Mouse (Mus musculus) neural tube, embryonic 15.5 days (tissue): ENCODE results near the gene Ccnl1. TPM values are rescaled to one million over a fixed set of nuclear protein-coding genes. Genes with fewer than 3 reads are reported as not detected.

Source experiments
- ATAC-seq: fragments of 200-750 bp; cut with Nextera tagmentation; 2 replicates; pipeline ENCODE4 v1.8.0; 2017; ENCODE audit warnings: mild to moderate bottlenecking, moderate TSS enrichment, moderate library complexity; ENCODE audit not compliant: low FRiP score
- H3K27ac ChIP-seq: fragments of 300-500 bp; sonication (generic); replicated peaks from 2 replicates; pipeline ENCODE4 v1.5.1; 2015; ENCODE audit warnings: mild to moderate bottlenecking, inconsistent platforms
- H3K27me3 ChIP-seq: fragments of 300-500 bp; sonication (generic); replicated peaks from 2 replicates; pipeline ENCODE4 v1.6.1; 2015; ENCODE audit warnings: inconsistent platforms
- H3K36me3 ChIP-seq: fragments of 300-500 bp; sonication (generic); 2 replicates; pipeline ENCODE4 v1.6.1; 2015; ENCODE audit warnings: inconsistent platforms
- H3K4me1 ChIP-seq: fragments of 300-500 bp; sonication (generic); 2 replicates; pipeline ENCODE4 v1.6.1; 2015; ENCODE audit warnings: inconsistent platforms
- H3K4me2 ChIP-seq: fragments of 300-500 bp; sonication (generic); 2 replicates; pipeline ENCODE4 v1.6.1; 2015; ENCODE audit warnings: inconsistent platforms, mild to moderate bottlenecking, moderate library complexity
- H3K4me3 ChIP-seq: fragments of 300-500 bp; sonication (generic); replicated peaks from 2 replicates; pipeline ENCODE4 v1.5.1; 2015; ENCODE audit warnings: mild to moderate bottlenecking, inconsistent platforms
- H3K9ac ChIP-seq: fragments of 300-500 bp; sonication (generic); replicated peaks from 2 replicates; pipeline ENCODE4 v1.6.1; 2015; ENCODE audit warnings: mild to moderate bottlenecking, inconsistent platforms
- H3K9me3 ChIP-seq: fragments of 300-500 bp; sonication (generic); replicated peaks from 2 replicates; pipeline ENCODE4 v1.6.1; 2016; ENCODE audit warnings: inconsistent platforms
- WGBS: fragments of 180-500 bp; shearing (Covaris S2); methylation state at CpG from one replicate; pipeline ENCODE4 v1.1.7; 2015; ENCODE audit warnings: mixed read lengths; 5-methylcytosine and 5-hydroxymethylcytosine counted together
- polyA plus RNA-seq: library from polyadenylated mRNA; unstranded; fragments of >200 nt; fragmentation: Nextera tagmentation; extraction: Ambion mirVana; gene quantifications from 2 replicates; pipeline ENCODE4 v1.2.1, GENCODE M21; 2015

The Ccnl1 gene
- polyA plus RNA-seq, 1 experiment from 2014 or later, result 63.4 TPM

DNA sequence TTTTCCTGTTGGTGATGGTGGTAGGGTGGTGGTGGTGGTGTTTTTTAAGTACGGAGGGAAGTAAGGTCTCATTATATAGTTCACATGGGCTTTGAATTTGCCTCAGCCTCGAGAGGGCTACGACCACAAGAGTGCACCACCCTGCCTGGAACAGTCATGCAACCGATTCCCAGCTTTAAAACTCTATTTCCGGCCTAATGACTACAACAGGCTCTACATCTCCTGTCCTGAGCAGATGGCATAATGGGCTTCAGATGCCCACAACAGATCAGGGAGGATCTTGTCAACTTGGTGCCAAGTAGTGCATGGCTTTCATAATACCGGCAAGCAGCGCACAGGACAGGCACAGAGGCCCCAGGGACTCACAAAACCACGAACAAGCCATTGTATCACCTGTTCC is 27.4 kb downstream of the Ccnl1 start:
- Histone ChIP-seq H3K9me3 (no peaks in the 10 kb centered on the region), H3K36me3 (no peaks in the 10 kb centered on the region), H3K9ac (no peak overlapping the region), H3K27ac (no peak overlapping the region), H3K4me1 (peaks cover 15% of the 10 kb centered on the region), H3K4me2 (no peak overlapping the region), H3K27me3 (no peaks in the 10 kb centered on the region), H3K4me3 (no peak overlapping the region)
- WGBS, result 48% methylated on average over 8 of the region's 8 CpGs
- ATAC-seq, result no peak

DNA sequence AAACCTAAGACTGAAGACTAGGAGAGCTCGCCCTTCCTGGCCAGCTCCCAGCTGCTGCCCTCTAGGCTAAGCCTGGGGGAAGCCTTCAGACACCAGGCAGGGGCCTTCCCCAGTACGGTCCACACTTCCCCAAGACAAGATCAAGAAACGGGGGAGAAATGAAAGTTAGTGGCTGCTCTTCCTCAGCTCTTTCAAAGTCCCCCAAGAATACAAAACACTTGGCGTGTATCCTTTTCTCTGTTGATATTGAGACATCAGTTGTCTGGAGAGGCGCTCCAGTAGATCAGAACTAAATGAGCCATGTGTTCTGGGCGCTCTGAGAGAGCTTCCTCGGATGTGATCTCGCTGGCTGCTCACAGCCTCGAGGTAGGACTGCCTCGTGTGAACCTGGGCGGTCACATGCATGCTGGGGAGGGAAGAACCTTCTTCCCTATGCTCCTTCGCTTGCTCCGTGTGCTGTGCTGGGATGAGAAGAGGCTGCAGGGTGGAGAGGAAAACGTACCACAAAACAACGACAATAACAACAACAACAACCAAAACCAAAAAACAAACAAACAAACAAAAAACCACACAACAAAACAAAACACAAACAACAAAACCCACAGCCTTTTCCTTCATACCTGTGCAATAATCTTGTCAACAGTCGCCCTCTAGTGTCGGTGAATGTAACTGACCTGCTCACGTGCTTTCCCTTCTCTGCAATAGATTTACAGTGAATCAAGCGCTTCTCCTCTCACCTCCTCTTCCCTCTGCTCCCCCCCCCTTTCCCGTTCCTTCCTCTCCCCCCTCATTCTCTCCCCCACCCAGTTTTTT is 28.0 kb downstream of the Ccnl1 start:
- no peak overlapping the region for H3K27ac ChIP-seq
- peak overlapping the region; percentile 44 for H3K4me2 ChIP-seq
- peak; percentile 66; the same call in 1 of the 2 replicates for ATAC-seq
- no peaks in the 10 kb centered on the region for H3K27me3 ChIP-seq
- no peak overlapping the region for H3K9ac ChIP-seq
- no peak overlapping the region; the same call in 1 of the 2 replicates for H3K4me3 ChIP-seq
- H3K9me3 ChIP-seq, result no peaks in the 10 kb centered on the region
- no peaks in the 10 kb centered on the region for H3K36me3 ChIP-seq
- peaks cover 15% of the 10 kb centered on the region for H3K4me1 ChIP-seq
- 26% methylated on average over 20 of the region's 20 CpGs for WGBS

DNA sequence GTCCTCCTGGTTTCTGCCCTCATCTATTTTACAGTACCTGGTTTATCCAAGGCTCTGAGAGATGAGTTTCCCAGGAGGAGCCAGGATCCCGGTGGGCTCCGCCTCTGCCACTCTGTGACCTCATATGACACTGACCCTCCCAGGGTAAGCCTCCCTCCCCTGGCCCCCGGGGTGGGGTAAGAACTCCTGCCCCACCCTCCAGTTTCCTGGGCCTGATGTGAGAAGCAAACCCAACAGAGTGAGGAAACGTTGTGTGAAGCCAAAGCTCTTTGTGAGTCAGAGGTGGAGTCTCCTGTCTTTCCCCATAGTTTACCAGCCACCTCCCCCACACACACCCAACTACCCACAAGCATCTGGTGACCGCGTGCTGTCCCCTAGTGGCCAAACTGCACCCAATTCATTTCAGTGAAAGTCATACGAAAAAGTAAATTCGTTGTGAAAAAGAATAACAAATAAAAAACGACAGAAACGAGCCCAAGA is 28.7 kb downstream of the Ccnl1 start:
- Histone ChIP-seq H3K27ac (no peak overlapping the region), H3K9me3 (no peaks in the 10 kb centered on the region), H3K9ac (no peak overlapping the region), H3K4me1 (peaks cover 15% of the 10 kb centered on the region), H3K4me3 (no peak overlapping the region), H3K4me2 (peak overlapping the region; percentile 44), H3K27me3 (no peaks in the 10 kb centered on the region), H3K36me3 (no peaks in the 10 kb centered on the region)
- 2% methylated on average over 10 of the region's 10 CpGs for WGBS
- peak; percentile 80 for ATAC-seq

DNA sequence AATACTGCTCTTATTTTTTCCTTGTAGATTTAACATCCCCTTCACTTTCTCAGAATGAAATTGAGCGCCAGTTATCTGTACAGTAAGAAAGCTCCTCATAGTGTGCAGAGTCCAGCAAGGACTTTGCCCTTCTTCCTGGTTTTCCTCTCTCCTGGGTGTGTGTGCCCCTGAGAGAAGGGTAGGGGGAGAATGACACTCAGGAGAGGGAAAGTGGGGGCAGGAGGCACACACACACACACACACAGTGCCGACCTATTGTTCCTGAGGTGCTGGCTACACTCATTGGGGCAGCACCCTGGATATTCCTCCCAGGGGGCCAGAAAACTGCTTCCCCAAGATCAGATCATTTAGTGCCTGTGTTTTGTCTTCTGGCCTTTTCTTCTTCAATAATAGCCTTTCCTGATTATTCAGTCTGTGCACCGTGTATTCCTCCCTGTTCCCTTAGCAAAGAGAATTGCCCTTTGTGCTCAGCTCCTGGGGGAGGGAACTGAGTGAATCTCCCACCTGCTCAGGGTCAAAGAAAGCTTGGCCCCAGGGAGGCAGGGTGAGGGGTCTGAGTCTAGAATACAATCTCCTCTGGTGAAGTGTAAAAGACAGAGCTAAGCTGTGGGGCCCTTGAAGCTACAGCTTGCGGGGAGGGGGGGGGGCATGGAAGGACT is 29.3 kb downstream of the Ccnl1 start:
- H3K27ac ChIP-seq, result no peak overlapping the region
- 25% methylated on average over 4 of the region's 4 CpGs for WGBS
- H3K4me1 ChIP-seq, result peaks cover 15% of the 10 kb centered on the region
- no peak overlapping the region for H3K9ac ChIP-seq
- H3K9me3 ChIP-seq, result no peaks in the 10 kb centered on the region
- H3K4me2 ChIP-seq, result peak overlapping the region; percentile 44; the same call in 1 of the 2 replicates
- no peaks in the 10 kb centered on the region for H3K36me3 ChIP-seq
- no peaks in the 10 kb centered on the region for H3K27me3 ChIP-seq
- ATAC-seq, result 0 out of 2 replicates have a peak, but pooled peaks have one; percentile 12
- no peak overlapping the region for H3K4me3 ChIP-seq

DNA sequence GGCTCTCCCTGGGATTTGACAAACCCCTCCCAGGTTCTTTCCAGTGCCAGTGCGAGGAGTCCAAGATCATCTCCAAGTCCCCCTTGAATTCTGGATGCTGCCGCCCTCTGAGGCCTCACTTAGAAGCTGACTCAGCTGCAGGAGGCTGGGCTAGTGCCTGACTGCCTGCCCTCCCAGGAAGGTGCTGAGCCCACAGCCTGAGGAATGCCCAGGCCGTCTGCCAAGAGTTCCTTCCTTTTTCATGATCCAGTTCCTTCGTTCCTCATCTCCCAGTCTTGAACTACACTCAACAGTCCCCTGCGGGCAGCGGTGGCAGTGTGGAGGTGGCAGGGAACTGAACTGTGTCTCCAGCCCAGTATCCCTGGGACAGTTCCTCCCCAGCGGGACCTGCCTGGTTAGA is 30.4 kb downstream of the Ccnl1 start:
- Histone ChIP-seq H3K9ac (no peak overlapping the region), H3K4me3 (no peak overlapping the region), H3K27me3 (no peaks in the 10 kb centered on the region), H3K36me3 (no peaks in the 10 kb centered on the region), H3K4me2 (no peak overlapping the region), H3K27ac (no peak overlapping the region), H3K4me1 (peaks cover 15% of the 10 kb centered on the region), H3K9me3 (no peaks in the 10 kb centered on the region)
- WGBS, result 72% methylated on average over 7 of the region's 7 CpGs
- no peak for ATAC-seq

DNA sequence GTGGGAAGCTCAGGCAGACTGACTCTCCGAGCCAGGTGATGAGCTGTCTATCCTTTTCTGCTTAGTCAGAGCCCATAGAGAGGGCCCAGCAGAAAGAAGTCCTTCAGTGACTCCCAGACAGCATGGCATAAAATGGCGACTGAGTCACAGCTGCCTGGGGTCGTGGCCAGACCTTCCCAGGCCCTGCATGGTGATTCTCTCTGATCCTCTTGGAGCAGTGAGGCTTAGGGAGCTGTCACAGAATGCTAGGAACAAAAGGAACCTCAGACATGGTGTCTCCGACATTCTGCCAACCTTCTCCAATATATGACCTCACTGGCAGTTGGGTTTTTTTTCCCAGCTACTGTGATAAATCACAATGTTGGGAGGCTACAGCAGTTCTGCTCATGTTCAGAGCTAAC is 30.9 kb downstream of the Ccnl1 start:
- Histone ChIP-seq H3K4me2 (no peak overlapping the region), H3K9me3 (no peaks in the 10 kb centered on the region), H3K4me3 (no peak overlapping the region), H3K27me3 (no peaks in the 10 kb centered on the region), H3K4me1 (peaks cover 15% of the 10 kb centered on the region), H3K36me3 (no peaks in the 10 kb centered on the region), H3K27ac (no peak overlapping the region), H3K9ac (no peak overlapping the region)
- 82% methylated on average over 4 of the region's 4 CpGs for WGBS
- ATAC-seq, result no peak

DNA sequence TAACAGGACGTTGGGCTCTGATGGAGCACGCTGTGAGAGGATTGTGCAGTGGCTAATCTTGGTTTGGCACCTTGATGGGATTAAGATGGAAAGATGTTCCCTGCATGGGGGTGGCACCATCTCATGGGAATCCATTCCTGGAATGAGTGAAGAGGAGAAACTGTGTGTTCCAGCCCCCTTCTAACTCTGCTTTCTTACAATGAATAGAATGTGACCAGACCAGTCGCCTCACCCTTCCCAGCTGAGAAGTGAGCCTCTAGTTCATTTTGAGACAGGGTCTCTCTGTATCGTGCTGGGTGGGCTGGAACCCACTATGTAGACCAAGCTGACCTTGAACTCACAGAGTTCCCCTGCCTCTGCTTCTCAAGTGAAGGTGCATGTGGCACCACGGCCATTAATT is 31.6 kb downstream of the Ccnl1 start:
- H3K36me3 ChIP-seq, result no peaks in the 10 kb centered on the region
- ATAC-seq, result no peak
- H3K4me2 ChIP-seq, result no peak overlapping the region
- no peaks in the 10 kb centered on the region for H3K27me3 ChIP-seq
- WGBS, result 96% methylated on average over 5 of the region's 5 CpGs
- H3K4me1 ChIP-seq, result peaks cover 15% of the 10 kb centered on the region
- no peak overlapping the region for H3K9ac ChIP-seq
- H3K4me3 ChIP-seq, result no peak overlapping the region
- no peak overlapping the region for H3K27ac ChIP-seq
- no peaks in the 10 kb centered on the region for H3K9me3 ChIP-seq

DNA sequence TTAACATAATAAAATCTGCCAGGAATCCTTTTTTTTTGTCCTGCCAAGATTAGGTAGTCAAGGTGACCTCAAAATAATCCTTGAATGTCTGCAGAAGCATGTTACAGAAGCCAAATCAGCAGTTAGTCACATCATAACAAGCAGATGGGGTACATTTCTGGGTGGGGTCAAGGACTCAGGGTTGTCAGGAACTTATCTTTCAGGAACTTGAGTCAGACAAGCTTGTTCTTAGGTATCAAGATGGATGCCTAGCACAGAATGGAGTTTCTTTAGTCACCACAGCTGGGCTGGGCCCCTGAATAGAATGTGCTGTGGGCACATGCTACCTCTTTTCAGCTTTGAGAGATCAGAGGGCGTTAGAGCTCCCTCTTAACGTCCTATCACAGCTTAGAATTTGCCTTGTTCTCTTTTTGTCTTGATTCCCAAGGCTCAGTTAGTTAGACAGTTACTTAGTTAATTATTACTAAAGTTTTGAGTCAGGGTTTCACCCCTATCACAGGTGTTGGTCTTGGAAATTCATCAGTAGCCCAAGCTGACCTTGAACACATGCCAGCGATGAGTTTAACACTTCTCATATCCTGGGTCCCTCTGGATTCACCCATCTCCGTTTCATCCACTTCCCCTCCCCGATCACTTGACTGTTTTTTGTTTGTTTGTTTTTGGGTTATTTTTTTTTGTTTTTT is 32.9 kb downstream of the Ccnl1 start:
- H3K27ac ChIP-seq, result no peak overlapping the region
- no peaks in the 10 kb centered on the region for H3K36me3 ChIP-seq
- ATAC-seq, result no peak
- WGBS, result 75% methylated on average over 5 of the region's 5 CpGs
- H3K27me3 ChIP-seq, result no peaks in the 10 kb centered on the region
- no peak overlapping the region for H3K4me3 ChIP-seq
- H3K4me2 ChIP-seq, result no peak overlapping the region
- peaks cover 15% of the 10 kb centered on the region for H3K4me1 ChIP-seq
- no peak overlapping the region for H3K9ac ChIP-seq
- H3K9me3 ChIP-seq, result no peaks in the 10 kb centered on the region

DNA sequence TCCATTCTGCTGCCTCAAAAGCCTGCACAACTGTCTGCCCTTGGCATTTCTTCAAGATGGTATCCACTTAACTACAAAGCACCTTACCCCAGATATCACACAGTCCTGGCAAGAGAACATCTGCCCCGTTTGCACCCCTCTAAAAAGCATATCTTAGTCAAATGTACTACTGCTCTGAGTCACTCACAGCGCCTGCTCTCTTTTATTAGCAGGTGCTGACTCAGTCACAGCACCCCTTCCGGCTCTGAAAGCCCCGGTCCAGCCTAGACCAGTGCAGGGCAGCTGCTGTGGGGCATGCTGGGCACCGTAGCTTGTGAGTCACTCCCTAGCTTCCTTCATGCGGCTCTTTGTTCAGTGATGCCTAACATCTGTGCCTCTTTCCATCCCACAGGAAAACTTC is 35.6 kb downstream of the Ccnl1 start:
- Histone ChIP-seq H3K27ac (no peak overlapping the region), H3K4me2 (no peak overlapping the region), H3K9ac (no peak overlapping the region), H3K4me3 (no peak overlapping the region), H3K9me3 (no peaks in the 10 kb centered on the region), H3K36me3 (no peaks in the 10 kb centered on the region), H3K27me3 (no peaks in the 10 kb centered on the region), H3K4me1 (no peaks in the 10 kb centered on the region)
- no peak for ATAC-seq
- 67% methylated on average over 6 of the region's 6 CpGs for WGBS

DNA sequence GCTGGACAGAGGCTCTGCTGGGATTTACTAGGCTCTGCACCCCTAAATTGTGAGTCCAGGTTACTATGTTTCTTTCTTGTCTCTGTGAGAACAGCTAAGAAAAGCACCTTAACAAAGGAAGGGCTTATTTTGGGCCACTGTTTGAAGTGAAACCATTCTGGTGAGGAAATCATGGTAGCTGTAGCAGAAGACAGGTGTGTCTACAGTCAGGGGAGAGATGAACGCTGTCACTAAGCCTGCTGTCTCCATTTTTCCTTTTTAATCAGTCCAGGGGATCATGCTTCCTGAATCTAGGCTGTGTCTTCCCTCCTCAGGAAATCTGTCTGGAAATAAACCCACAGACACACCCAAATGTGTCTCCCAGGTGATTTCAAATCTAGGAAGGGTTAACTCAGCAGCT is 36.4 kb downstream of the Ccnl1 start:
- Histone ChIP-seq H3K27ac (no peak overlapping the region), H3K4me2 (no peak overlapping the region), H3K4me1 (no peaks in the 10 kb centered on the region), H3K4me3 (no peak overlapping the region), H3K27me3 (no peaks in the 10 kb centered on the region), H3K9me3 (no peaks in the 10 kb centered on the region), H3K9ac (no peak overlapping the region), H3K36me3 (no peaks in the 10 kb centered on the region)
- WGBS, result 91% methylated on average over 1 of the region's 1 CpGs
- ATAC-seq, result no peak

DNA sequence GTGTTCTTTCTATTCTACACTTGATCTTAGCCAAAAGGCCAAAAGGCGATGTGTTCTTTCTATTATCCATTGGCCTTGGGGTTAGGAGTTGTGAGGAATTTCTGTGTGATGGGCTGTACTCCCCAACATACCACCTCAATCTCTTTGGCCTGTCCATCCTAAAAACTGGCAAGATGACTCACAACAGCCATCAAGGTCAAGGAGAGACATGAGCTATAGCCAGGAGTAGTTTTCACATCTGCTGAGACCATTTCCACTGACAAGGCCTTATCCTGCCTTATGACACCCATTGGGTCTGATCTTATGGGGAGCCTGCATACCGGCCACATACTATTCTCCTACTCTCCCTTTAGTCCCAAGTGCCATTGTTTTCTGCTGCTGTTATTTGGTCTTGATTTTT is 39.0 kb downstream of the Ccnl1 start:
- Histone ChIP-seq H3K4me2 (no peak overlapping the region), H3K4me3 (no peak overlapping the region), H3K9ac (no peak overlapping the region), H3K4me1 (no peaks in the 10 kb centered on the region), H3K27ac (no peak overlapping the region), H3K27me3 (no peaks in the 10 kb centered on the region), H3K36me3 (no peaks in the 10 kb centered on the region), H3K9me3 (no peaks in the 10 kb centered on the region)
- ATAC-seq, result no peak
- WGBS, result 94% methylated on average over 2 of the region's 2 CpGs

DNA sequence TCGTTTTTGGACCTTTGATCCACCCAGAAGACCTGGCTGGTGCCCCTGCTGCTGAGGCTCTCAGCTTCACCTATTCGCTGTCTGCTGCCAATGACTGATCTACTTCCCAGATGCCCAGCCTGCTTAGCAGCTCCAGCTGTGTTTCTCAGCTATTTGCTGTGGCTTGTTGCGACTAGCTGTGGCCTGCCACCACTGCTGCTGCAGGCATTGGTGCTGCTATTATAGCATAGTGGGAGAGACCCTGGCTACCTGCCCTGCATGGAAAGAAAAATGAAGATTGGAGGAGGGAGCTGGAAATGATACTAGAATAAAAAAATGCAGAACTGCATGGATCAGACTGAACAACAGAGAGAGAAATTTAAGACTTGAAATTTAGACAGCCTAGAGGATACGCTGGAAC is 45.1 kb downstream of the Ccnl1 start:
- no peaks in the 10 kb centered on the region for H3K27me3 ChIP-seq
- H3K4me1 ChIP-seq, result no peaks in the 10 kb centered on the region
- H3K4me3 ChIP-seq, result no peak overlapping the region
- H3K9ac ChIP-seq, result no peak overlapping the region
- ATAC-seq, result no peak
- no peaks in the 10 kb centered on the region for H3K36me3 ChIP-seq
- 68% methylated on average over 4 of the region's 4 CpGs for WGBS
- no peak overlapping the region for H3K27ac ChIP-seq
- no peak overlapping the region for H3K4me2 ChIP-seq
- H3K9me3 ChIP-seq, result no peaks in the 10 kb centered on the region
